Mouse (Mus musculus) cerebellum, adult 11 months (tissue): Measurements from ENCODE around the gene Ccnd2.

ENCODE experiments used
- DNase-seq: peaks from one replicate; pipeline ENCODE4 v3.0.0; 2022

The Ccnd2 gene

GRCm38 (mm10) chr6:127147665-127148064, 4.3 kb downstream of the Ccnd2 start:
- DNase-seq = peak; percentile 58

GRCm38 (mm10) chr6:127146322-127146947, 5.6 kb downstream of the Ccnd2 start:
- no peak for DNase-seq

DNA sequence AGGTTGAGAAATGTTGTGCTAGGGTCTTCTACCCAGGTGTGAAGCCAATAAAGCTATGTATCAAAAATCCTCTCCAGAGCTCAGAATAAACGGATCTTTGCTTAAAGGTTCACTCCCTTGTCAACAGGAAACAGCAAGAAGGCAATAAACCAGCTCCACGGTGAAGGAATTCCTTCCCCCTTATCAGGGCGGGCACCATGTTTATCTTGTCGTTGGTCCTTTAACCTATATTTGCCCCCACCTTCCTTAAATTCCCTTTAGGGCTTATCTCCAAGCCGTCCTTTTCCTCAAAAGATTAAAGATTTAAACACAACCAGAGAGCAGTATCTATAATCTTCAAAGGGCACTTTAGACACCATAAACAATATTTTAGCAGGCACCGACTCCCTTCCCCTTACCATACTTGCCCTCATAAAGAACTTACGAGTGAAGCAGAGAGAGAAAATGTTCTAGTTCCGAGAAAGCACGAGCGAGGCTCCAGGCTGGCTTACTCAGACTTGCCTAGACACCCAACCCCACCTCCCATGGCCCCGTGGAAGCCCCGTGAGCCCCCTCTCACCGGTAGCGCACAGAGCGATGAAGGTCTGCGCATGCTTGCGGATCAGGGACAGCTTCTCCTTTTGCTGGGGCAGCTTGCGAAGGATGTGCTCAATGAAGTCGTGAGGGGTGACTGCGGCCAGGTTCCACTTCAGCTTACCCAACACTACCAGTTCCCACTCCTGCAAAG, 6.4 kb downstream of the Ccnd2 start:
- DNase-seq = no peak

GRCm38 (mm10) chr6:127143576-127144288, 8.3 kb downstream of the Ccnd2 start:
- no peak for DNase-seq

DNA sequence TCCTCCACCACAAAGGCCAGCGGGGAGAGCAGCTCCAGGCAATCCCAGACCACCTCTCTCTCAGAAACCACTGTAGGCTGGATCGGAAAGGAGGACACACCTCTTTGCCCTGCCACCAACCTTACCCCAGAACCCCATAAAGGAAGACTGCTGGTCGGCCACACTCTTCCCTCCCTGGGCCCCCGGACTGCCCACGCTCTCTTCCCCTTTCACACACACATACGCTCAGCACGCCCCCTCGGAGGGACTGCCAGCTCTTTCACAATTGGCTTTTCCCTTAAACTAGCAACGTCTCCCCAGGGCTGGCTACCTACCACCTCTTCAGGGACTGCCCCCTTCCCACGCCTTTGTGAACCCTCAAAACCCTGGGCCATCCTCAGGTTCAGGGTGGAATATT, 8.9 kb downstream of the Ccnd2 start:
- no peak for DNase-seq

DNA sequence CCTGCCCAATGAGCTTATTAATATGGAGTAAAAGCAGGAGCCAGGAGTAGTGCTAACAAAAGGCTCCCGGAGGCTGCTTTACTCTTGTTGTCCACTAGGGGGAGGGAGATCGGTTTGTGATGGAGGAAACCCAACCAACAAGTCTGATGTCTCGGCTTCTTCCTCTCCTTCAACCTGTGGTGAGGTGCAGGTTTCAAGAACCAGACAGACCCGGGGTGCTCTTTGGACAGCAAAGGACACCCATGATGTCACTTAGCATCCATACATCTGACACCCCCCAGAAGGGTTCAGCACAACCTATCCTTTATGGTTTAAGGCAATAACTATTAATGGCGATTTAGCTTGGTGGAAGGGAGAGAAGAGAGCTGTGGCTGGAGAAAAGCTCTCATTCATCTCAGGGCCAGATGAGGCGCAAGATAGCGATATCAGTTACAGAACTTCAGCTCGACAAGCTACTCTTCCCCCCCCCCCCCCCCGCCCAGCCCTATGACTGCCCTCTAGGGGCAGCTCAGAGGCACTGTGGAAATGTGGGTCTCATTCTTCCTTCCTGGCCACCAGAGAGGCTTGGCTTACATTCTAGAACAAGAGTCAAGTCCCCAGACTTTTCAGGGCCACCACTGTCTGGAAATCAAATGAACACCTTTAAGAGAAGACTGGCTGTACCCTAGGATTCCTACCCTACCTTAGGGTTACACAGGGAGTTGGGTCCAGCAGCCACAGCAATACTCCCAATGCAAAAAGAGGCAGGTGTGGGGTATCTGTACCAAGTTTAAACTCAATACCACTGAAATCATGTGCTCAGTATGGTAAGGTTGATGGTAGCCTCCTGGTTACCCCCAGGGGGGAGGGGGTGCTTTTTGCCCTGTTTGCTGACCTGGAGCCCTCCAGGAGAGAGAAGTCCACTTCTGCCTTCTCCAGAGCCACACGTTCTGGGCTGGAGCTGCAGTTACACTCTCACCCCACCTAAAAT, 9.6 kb downstream of the Ccnd2 start:
- DNase-seq = no peak

- no peak for DNase-seq
These were observed 13.0 kb downstream of the Ccnd2 start for GRCm38 (mm10) chr6:127138962-127139361.

- no peak for DNase-seq
These were observed 18.4 kb downstream of the Ccnd2 start for GRCm38 (mm10) chr6:127133433-127134245.

- no peak for DNase-seq
These were observed 19.3 kb downstream of the Ccnd2 start for GRCm38 (mm10) chr6:127132719-127133118.

GRCm38 (mm10) chr6:127131946-127132345, 20.0 kb downstream of the Ccnd2 start:
- DNase-seq = no peak

GRCm38 (mm10) chr6:127130377-127130776, 21.6 kb downstream of the Ccnd2 start:
- no peak for DNase-seq

GRCm38 (mm10) chr6:127129659-127130058, 22.3 kb downstream of the Ccnd2 start:
- DNase-seq = no peak

GRCm38 (mm10) chr6:127123506-127123905, 28.5 kb downstream of the Ccnd2 start:
- no peak for DNase-seq

DNA sequence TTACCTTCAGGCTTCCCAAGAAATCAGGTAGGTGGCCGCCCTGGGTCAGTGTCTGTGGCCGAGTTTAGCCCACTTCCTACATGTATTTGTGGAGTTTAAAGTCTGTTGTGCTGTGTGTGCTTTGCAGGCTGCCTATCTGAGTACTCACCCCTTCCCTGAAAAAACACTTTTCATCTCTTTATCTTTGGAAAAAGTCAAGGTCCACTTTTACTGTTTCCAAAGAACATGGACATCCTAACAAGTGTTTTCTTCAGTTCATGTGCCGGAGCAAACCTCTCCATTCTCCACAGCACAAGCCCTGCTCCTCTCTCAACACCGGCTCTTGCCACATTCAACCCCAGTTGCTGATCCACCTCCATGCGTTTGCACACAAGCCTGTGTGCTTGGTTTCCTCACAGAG, 29.0 kb downstream of the Ccnd2 start:
- no peak for DNase-seq

GRCm38 (mm10) chr6:127122221-127122806, 29.7 kb downstream of the Ccnd2 start:
- DNase-seq = no peak

DNA sequence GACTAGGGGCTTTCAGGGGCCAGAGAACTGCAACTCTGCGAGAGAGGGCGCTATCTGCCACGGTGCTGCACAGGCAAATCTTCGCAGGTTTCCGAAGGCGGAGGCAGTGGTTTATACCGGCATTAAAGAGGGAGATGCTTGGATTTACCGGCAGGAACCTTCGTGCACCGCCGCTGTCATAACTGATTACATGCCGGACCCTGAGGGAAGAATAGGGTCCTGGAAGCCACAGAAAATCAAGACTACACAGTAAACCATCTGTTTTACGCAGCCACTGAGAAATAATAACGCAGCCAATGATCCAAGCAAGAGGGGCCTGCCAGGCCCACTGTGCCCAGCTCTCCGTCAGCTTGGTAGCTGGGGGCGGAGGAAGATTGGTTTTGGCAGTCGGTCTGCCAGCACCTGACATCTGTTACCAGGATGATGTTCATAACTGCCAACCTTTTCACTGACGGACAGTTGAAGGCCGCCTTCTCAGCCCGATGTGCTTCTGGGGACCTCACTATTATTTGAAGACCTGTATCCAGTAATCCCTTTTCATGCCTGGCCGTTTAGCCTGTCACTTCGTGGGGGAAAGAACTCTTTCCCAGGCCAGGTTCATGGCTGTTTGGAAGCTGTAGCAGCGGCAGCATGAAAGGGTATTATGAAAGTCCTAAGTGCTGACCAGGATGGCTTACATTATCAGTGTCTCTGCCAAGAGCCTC, 37.1 kb downstream of the Ccnd2 start:
- DNase-seq = no peak

- peak; percentile 96 for DNase-seq
These were observed 42.5 kb downstream of the Ccnd2 start, which contains the start of gene Tigar for GRCm38 (mm10) chr6:127109402-127109930. Gene Tigar (minus strand): TSS chr6:127109557.

GRCm38 (mm10) chr6:127108368-127109060, 43.5 kb downstream of the Ccnd2 start:
- no peak for DNase-seq

GRCm38 (mm10) chr6:127107413-127107812, 44.6 kb downstream of the Ccnd2 start:
- DNase-seq = no peak

- no peak for DNase-seq
These were observed 45.3 kb downstream of the Ccnd2 start for GRCm38 (mm10) chr6:127106726-127107125.
